Mouse (Mus musculus): Measurements from ENCODE around the gene Tmc8. TPM values are rescaled to one million over a fixed set of nuclear protein-coding genes. Genes with fewer than 3 reads are reported as not detected.
A peak's percentile ranks its signal among the peaks of the same experiment; 100 is the strongest.

Gene Tmc8
- total RNA-seq (2021), result 1 to 10 TPM; 4.0 to 4.1 TPM

DNA sequence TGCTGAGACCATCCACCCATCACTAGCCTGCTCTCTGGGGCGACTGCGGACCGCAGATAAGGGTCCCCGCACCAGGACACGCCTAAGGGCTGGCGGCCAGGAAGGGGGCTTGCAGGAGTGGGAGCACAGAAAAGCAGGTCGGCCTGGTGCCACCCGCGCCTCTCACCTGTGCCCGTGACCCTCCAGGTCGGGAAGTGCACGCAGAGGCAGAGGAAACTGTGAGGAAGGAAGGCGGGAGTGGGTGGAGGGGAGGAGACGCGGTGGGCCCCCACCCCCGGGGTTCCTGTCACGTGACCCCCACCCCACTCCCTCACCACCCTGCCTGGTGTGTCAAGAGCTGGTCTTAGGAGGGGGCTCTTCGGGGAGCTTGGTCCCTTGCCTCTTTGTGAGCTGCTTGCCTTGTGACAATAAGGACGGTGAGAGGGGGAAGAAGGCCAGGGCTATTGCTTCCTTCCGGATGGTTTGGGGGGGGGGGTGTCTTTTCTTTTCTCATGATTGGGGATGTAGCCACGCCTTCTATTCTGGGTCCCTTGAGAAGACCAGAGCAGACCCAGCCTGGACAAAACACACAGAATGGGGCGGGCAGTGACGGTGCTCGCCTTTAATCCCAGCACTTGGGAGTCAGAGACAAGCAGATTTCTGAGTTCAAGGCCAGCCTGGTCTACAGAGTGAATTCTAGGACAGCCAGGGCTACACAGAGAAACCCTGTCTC lies at the start of gene Tmc8, which contains the start of gene Tmc6:
Tmc8 (plus strand) TSS at position 84 of the 712 bp plus-strand sequence.
Tmc6 (minus strand) TSS at position 206 of the 712 bp plus-strand sequence.
- intact Hi-C loops (cut with DNase I), result loop anchor here (2.0 kb wide), 1 partner anchor 43 kb away; the partner anchor contains the start of gene Afmid
- peak; percentile 58 to 67 for DNase-seq

DNA sequence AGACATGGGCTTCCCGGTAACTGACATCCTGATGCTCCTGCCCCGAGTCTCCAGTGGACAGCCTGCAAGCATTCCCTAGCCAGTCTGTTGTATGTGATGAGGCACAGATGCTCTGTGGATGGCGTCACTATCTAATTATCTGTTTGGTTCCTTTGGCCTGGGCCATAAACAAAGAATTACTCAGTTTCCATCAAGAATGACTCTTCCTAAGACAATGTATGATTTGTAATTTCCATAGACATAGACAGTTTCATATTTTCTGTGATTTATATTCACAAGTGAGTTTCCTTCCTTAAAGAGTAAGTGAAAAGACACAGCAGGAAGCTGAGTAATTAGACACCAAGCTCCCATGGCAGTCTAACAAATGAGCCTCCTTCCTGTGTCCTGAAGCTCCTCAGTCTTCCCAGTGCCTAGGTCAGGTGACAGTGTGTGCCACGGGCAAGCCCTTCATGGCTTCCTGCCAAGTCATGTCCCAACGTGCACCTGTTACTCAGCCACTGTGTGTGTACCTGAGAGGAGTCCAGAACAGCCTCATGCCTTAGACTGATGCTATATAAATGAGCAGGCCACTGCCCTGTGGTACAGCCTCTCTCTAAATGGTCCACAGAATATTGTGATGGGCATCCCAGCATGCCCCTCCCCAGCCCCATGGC lies 45.7 kb upstream of the Tmc8 start:
- DNase-seq, result no peak
- intact Hi-C loops (cut with DNase I), result no loop called here

DNA sequence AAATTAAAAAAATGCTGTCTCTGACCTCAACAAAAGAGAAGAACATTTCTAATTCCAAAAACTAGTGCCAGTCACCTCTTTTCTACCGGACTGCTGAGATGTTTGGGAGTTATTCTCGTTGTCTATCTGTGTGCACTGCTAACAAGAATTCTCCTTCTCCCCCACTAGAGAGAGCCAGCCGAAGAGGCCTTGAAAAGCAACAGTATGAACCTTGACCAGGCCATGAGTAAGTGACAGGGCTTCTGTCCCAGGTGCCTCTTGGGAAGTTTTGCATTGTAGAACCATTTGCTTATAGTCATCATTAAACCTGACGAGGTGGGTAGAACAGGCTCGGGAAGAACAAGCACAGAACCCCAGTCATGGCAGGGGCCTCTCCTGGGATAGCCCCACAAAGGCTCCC lies 43.8 kb upstream of the Tmc8 start:
- intact Hi-C loops (cut with DNase I), result no loop called here
- no peak for DNase-seq

DNA sequence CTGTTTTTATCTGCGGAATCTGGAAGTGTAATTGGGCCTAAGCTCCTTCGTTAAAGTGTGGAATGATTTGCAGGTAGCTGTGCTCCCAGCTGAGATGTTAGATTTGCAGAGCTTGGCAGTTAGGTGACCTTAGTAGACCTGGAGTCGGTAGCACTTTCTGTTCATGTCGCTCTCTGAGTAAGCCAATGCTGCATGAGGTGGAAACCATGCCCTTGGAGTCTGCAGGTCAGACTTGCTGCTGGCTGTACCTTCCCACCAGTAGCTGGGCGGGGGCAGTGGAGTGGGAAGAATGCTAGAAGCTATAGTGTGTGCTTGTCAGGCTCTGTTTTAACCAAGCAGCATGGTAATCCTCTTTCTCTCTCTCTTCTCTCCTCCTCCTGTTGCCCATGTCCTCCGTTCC lies 40.7 kb upstream of the Tmc8 start:
- intact Hi-C loops (cut with DNase I), result no loop called here
- DNase-seq, result no peak

DNA sequence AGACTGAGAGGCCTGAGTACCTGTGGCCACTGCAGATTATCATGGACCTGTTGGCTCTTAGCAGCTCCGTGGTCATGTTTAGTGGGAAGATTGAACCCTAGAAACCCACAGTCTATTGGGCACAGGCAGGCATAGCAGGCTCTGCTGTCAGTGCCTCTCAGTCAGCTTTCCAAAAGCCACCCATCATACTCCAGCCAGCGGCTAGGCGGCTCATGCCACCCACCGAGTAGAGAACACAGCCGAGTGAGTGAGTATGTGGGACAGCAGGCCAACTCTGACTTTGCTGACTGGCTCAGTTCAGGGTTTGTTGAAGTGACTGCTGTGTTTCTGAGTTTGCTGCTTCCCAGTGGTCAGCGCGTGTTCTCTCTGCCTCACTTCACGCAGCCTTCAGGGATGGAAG lies 39.6 kb upstream of the Tmc8 start:
- no peak for DNase-seq
- intact Hi-C loops (cut with DNase I), result no loop called here

DNA sequence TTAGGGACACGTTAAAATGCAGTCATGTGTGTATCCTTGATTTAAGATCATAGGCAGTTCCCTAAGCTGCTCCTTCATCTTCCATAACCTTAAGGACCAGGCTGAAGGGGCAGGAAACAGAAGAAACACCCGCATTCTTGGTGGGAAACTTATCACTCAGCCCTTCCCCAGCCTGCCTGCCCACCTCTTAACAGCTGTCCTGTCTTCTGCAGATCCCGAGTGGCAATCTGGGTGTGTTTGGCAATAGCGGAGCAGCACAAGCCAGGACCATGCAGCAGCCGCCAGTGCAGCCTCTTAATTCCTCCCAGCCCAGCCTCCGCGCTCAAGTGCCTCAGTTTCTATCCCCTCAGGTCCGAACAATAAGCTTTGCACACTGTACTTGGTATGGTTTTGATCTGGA lies 39.2 kb upstream of the Tmc8 start:
- DNase-seq, result no peak

DNA sequence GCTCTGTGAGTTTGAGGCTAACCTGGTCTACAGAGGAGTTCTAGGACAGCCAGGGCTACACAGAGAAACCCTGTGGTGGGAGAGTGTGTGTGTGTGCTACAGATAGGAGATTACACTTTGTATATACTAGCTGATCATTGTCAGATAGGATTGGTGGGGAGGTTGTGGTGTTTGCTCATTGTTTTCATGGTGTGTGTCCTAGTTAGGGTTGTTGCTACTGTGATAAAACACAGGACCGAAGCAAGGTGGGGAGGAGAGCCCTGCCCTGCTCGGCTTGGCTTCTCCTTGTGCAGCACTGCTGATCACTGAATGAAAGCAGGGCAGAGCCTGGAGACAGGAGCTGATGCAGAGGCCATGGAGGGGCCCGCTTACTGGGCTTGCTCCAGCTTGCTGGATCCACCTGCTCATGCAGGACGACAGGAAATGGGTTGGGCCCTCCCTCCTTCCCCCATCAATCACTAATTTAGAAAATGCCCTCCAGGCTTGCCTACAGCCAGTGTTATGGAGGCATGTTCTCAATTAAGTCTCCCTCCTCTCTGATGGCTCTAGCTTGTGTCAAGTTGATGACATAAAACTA lies 38.3 kb upstream of the Tmc8 start:
- intact Hi-C loops (cut with DNase I), result no loop called here
- DNase-seq, result no peak

More for the DNA sequence above, 39.2 kb upstream of the Tmc8 start:
- intact Hi-C loops (cut with DNase I), result no loop called here

DNA sequence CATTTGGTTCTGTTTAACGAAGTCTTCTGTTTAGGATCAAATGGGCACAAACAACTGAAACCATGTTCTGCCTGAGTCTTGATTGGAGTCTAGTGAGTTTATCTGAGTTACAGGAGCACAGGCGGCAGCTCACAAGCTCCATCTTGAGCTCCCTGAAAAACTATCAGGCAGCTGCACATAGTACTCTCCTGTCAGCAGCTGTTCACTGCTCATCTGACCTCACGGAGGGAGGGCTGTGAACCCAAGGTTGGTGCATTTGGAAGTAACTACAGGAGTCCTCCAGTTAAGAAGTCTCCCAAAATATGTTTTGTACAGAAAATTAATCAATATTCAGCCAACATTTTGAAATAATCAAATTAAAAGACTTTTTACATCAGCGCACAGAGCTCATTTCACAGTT lies 33.2 kb upstream of the Tmc8 start:
- intact Hi-C loops (cut with DNase I), result no loop called here
- DNase-seq, result no peak

DNA sequence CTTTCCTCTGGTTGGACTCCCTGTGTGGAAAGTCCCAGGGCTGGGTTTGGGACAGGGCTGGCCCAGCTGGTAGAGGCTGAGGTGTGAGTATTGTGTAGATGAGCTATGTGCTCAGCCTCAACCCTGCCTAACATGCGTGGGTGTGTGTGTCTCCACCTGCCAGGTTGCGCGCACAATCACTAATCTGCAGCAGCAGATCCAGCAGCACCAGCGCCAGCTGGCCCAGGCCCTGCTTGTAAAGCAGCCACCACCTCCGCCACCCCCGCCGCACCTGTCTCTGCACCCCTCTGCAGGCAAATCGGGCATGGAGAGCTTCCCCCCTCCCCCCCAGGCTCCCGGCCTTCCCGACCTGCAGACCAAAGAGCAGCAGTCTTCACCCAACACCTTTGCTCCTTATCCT lies 32.5 kb upstream of the Tmc8 start:
- DNase-seq, result no peak
- intact Hi-C loops (cut with DNase I), result no loop called here

DNA sequence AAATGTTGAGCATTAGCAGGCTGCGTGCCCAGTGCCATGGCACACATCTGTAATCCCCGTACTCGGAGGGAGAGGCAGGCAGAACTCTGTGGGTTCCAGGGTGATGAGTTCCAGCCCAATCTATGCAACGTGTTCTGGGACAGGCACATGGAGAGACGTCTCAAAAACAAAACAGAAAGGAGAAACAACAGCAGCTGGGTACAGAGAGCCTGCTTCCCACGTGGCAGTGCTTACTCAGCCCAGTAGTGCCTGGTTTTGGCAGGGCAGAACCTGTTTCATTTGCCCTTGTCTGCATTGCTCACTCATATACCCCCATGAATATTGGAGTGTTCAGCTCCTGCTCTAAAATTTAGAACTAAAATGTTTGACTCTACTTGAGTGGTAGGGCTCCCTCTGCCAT lies 30.3 kb upstream of the Tmc8 start:
- no peak for DNase-seq
- intact Hi-C loops (cut with DNase I), result no loop called here

DNA sequence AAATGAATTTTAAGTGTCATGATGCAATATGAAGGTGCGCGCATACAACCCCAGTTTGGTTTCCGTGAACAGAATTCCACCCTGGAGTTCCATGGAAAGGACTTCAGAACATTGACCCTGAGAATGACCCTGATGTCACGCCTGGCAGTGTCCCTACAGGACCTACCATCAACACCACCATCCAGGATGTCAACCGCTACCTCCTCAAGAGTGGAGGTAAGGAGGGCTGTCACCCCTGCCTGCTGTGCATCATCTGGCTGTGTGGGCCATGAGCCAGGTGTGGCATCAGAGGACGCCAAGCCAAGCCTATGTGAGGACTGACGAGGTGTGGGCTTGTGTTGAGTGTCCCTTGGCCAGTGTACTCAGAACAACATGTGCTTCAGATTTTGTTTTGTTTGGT lies 26.0 kb upstream of the Tmc8 start:
- intact Hi-C loops (cut with DNase I), result no loop called here
- DNase-seq, result no peak

DNA sequence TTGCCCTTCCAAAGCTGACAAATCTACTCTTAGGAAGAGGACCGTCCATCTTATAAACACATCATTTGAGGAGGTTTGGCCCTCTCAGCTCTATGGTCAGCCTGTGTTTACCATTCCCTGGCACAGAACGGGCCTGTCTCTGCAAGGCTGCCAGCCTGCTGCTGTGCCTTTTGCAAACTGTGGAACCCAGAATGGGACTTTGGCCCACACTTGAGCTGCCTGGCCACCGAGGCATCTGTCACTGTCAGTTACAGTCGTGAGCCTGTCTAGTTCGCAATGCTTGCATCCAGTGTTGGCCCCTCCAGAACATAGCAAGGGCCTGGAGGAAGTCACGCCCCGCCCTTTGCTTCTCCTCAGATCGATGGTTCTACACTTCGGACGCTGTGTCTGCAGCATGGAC lies 22.6 kb upstream of the Tmc8 start:
- intact Hi-C loops (cut with DNase I), result no loop called here
- DNase-seq, result no peak

DNA sequence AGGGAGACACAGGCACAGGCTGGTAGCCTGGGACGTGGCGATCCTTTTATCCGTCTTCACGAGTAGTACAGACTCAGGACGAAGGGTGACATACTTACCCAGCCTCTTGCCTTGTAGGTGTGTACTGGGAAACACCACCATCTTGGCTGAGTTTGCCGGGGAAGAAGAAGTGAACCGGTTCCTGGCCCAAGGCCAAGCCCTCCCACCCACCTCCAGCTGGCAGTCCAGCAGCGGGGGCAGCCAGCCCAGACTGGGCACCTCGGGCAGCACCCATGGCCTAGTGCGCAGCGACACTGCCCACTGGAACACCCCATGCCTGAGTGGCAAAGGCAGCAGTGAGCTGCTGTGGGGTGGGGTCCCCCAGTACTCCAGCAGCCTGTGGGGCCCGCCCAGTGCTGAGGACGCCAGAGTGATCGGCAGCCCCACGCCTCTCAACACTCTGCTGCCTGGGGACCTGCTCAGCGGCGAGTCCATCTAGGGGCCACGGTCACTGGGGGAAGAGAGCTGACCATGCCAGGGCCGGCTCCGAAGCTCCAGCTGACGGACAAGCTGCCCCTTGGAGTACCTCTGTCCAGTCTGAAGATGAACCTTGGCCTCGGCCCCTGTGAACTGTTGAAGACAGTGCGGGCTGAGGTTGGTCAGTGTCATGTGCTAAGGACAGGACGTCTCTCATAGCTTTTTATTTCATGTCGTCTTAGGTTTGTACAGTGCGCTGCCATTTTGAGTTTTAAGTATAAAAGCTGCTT lies 21.3 kb upstream of the Tmc8 start:
- intact Hi-C loops (cut with DNase I), result no loop called here
- no peak for DNase-seq

DNA sequence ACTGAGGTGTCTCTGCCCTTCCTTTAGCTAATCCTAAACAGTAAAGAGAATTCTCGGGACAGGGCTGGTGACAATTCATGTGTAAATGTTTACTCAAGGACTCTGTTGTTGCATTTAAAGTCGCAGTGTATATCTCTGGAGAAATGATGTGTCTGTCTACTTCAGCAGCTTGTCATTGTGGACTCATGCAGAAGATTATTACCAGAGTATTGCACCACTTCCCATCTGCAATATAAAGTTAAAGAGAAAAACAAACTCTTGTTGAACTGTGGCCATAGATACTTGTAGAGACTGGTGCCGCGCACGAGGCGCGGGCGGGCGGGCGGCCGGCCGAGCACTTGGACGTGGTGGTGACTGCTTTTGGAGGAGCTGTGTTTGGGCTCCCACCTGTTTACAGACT lies 20.1 kb upstream of the Tmc8 start:
- intact Hi-C loops (cut with DNase I), result no loop called here

DNA sequence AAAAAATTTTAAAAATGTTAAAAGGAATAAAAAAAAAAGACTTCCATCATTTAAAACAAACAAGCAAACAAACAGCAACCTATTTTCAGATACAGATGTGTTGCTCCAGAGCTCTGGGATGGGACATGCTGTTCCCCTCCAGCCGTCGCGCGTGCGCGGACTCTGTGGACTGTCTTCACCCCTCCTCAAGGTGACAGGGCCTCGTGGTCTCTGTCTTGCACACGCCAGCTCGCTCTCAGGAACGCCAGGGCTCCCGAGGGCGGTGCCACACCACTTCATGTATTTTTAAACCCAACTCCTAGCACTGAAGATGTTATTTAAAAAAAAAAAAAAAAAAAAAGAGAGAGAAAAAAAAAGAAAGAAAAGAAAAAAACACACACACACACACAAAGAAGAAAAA lies 19.6 kb upstream of the Tmc8 start:
- intact Hi-C loops (cut with DNase I), result no loop called here
- no peak for DNase-seq

More for the DNA sequence above, 20.1 kb upstream of the Tmc8 start:
- DNase-seq, result no peak

DNA sequence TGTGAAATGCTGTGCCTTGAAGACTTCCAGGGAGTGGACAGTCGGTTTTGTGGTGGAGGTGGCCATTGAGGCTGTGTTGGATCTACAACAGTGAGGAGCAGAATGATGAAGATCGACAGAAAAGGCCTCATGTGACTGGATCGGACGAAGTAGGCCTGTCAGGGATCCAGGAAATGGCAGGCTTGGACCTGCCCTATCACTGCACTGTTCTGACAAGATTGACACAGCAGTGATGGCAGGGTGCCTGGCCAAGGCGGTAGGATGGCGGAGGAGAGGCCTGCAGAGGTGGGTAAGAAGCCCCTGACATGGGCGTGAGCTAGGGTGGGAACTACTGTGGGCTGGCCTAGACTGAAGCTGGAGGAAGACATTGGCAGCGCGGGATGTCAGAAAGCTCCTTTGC lies 17.6 kb upstream of the Tmc8 start:
- intact Hi-C loops (cut with DNase I), result no loop called here
- no peak for DNase-seq

DNA sequence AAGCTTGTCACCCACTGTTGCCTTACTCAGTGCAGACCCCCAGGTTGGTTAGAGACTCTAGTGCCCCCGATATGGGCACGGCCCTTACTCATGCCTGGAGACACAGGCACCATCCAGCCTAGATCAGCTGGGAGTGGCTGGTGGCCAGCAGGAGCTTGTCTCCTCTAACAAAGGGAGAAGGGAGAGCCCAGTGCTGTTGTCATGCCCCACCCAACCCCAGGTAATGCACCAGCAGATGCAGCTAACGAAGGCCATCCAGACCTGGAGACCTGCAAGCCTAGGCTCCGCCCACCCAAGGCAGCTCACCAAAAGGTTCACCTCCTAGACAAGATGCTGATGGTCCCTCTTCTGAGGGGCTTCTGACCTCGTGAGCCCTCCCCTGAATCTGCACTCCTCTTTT lies 16.5 kb upstream of the Tmc8 start:
- intact Hi-C loops (cut with DNase I), result no loop called here
- no peak for DNase-seq

DNA sequence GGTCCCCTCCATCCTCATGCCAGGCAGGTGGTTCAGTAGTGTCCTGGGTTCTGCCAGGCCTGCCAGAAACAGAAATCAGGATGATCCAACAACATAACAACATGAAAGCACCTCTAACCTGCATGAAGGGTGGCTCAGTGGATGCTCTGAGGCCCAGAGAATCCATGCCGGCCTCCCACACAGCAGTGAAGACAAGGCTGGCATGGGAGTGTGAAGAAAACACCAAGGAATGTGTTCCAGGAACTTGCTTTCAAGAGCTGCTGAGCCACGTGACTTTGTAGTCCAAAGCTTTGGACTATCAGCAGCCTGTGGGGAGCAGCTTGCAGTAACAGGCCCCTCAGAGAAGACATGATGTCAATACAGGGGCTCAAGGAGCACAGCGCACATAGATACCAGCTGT lies 15.6 kb upstream of the Tmc8 start:
- intact Hi-C loops (cut with DNase I), result no loop called here

DNA sequence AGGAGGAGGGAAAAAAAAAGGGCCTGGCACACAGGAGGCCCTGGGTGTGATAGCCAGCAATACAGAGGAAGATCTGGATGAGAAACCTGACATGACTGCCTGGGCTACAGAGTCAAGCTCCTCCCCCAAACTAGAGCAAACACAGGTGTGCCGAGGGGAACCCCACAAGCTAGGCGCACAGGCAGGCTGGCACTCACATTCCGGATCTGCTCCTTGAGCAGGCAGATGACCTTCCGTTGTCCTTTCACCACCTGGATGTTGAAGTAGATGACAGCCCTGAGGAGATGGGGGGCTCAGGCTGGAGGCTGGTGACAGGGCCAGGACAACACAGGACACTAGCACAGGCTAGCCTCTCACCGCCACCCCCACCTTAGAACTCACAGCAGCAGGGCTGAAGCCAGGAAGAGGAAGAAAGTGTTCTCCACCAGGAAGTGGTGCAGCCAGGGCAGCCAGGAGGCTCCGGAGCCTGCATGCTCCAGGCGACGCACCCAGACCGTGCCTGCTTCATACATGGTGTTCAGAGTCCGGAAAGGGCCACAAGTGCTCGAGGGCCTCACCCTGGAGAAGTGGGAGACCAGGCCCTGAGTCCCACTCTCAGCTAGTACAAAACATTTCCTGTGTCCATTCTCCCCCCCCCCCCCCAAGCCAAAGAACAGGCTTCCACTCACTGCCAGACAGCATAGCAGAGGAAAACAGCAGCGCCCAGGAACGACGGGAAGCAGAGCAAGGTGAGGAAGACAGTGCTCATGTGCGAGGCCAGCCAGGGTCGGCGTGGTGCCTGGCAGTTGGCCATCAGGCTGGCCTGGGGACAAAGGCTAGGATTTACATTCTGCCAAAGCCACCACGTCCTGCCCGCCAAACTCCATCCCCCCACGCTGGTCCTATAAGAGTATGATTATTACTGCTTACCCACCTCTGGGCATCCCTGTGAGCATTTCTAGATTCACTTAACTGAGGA lies 12.9 kb upstream of the Tmc8 start:
- intact Hi-C loops (cut with DNase I), result no loop called here
- no peak for DNase-seq

More for the DNA sequence above, 15.6 kb upstream of the Tmc8 start:
- no peak for DNase-seq

DNA sequence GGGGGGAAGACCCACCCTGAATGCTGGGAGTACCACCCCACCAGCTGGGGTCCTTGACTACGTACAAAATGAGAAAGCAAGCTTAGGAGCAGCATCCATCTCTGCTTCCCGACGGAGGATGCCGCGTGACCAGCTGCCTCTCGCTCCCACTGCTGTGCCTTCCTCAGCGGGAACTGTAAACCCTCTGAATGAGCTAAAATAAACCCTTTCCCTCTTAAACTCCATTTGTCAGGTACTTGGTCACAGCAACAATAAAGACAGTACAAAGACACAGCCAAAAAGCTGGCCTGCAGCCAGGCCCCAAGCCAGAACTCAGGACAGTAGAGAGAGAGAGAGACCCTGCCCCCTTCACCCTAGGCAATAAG lies 12.2 kb upstream of the Tmc8 start:
- intact Hi-C loops (cut with DNase I), result no loop called here

More for the DNA sequence above, 12.2 kb upstream of the Tmc8 start:
- DNase-seq, result no peak

All from heart, postnatal 36 days (tissue).